Mouse (Mus musculus): ENCODE results near the gene Tmem238l. TPM values are rescaled to one million over a fixed set of nuclear protein-coding genes. Genes with fewer than 3 reads are reported as not detected.

The Tmem238l gene
- 242 and 363 TPM in 2 replicates for polyA plus RNA-seq (2012; rRNA removed)

GRCm38 (mm10) chr11:66956303-66956702 is at the start of gene Tmem238l:
Gene Tmem238l (plus strand): TSS chr11:66956638.
- peak; percentile 85 for DNase-seq (ENCODE audit: low read depth, low spot score)
- WGBS = 19% methylated on average over 9 of the region's 9 CpGs

- DNase-seq (ENCODE audit: low read depth, low spot score) = no peak
- 54% methylated on average over 10 of the region's 10 CpGs for WGBS
Measured at GRCm38 (mm10) chr11:66911811-66912210, 44.6 kb upstream of the Tmem238l start, which contains the start of gene Pirt. Gene Pirt (plus strand): TSS chr11:66911981.

GRCm38 (mm10) chr11:66912531-66913458 is 43.6 kb upstream of the Tmem238l start:
- WGBS = 33% methylated on average over 17 of the region's 17 CpGs
- DNase-seq (ENCODE audit: low read depth, low spot score) = peak; percentile 46

GRCm38 (mm10) chr11:66914249-66914648 is 42.2 kb upstream of the Tmem238l start:
- DNase-seq (ENCODE audit: low read depth, low spot score) = peak; percentile 64
- 2% methylated on average over 3 of the region's 3 CpGs for WGBS

GRCm38 (mm10) chr11:66920012-66920411 is 36.4 kb upstream of the Tmem238l start:
- WGBS = 85% methylated on average over 2 of the region's 2 CpGs
- DNase-seq (ENCODE audit: low read depth, low spot score) = no peak

GRCm38 (mm10) chr11:66924095-66924823 is 32.2 kb upstream of the Tmem238l start:
- 63% methylated on average over 11 of the region's 11 CpGs for WGBS

GRCm38 (mm10) chr11:66928311-66928710 is 28.1 kb upstream of the Tmem238l start:
- DNase-seq (ENCODE audit: low read depth, low spot score) = no peak
- WGBS = 76% methylated on average over 3 of the region's 3 CpGs

More at GRCm38 (mm10) chr11:66924095-66924823, 32.2 kb upstream of the Tmem238l start:
- no peak for DNase-seq (ENCODE audit: low read depth, low spot score)

- 87% methylated on average over 9 of the region's 9 CpGs for WGBS
- no peak for DNase-seq (ENCODE audit: low read depth, low spot score)
Measured at GRCm38 (mm10) chr11:66932827-66933599, 23.4 kb upstream of the Tmem238l start.

- no peak for DNase-seq (ENCODE audit: low read depth, low spot score)
- 34% methylated on average over 7 of the region's 7 CpGs for WGBS
Measured at GRCm38 (mm10) chr11:66934428-66935173, 21.8 kb upstream of the Tmem238l start.

GRCm38 (mm10) chr11:66942011-66942410 is 14.4 kb upstream of the Tmem238l start:
- DNase-seq (ENCODE audit: low read depth, low spot score) = no peak
- WGBS = 73% methylated on average over 5 of the region's 5 CpGs

- no peak for DNase-seq (ENCODE audit: low read depth, low spot score)
- 74% methylated on average over 2 of the region's 2 CpGs for WGBS
Measured at GRCm38 (mm10) chr11:66945224-66945767, 11.1 kb upstream of the Tmem238l start.

GRCm38 (mm10) chr11:66946521-66946920 is 9.9 kb upstream of the Tmem238l start:
- 44% methylated on average over 6 of the region's 6 CpGs for WGBS

GRCm38 (mm10) chr11:66946922-66947321 is 9.5 kb upstream of the Tmem238l start:
- WGBS = 45% methylated on average over 6 of the region's 6 CpGs
- no peak for DNase-seq (ENCODE audit: low read depth, low spot score)

More at GRCm38 (mm10) chr11:66946521-66946920, 9.9 kb upstream of the Tmem238l start:
- DNase-seq (ENCODE audit: low read depth, low spot score) = no peak

- DNase-seq (ENCODE audit: low read depth, low spot score) = peak; percentile 89
- WGBS = 17% methylated on average over 1 of the region's 1 CpGs
Measured at GRCm38 (mm10) chr11:66960797-66961196, 4.4 kb downstream of the Tmem238l start.

GRCm38 (mm10) chr11:66961447-66962176 is 5.2 kb downstream of the Tmem238l start:
- DNase-seq (ENCODE audit: low read depth, low spot score) = no peak
- 36% methylated on average over 12 of the region's 12 CpGs for WGBS

GRCm38 (mm10) chr11:66963462-66963861 is 7.0 kb downstream of the Tmem238l start:
- WGBS = 98% methylated on average over 1 of the region's 1 CpGs
- DNase-seq (ENCODE audit: low read depth, low spot score) = no peak

- DNase-seq (ENCODE audit: low read depth, low spot score) = no peak
- WGBS = 45% methylated on average over 7 of the region's 7 CpGs
Measured at GRCm38 (mm10) chr11:66966500-66967116, 10.2 kb downstream of the Tmem238l start.

- DNase-seq (ENCODE audit: low read depth, low spot score) = no peak
- WGBS = 59% methylated on average over 1 of the region's 1 CpGs
Measured at GRCm38 (mm10) chr11:66968575-66968974, 12.1 kb downstream of the Tmem238l start.

Measured in large intestine, adult 2 months (tissue).